Mouse (Mus musculus) kidney, postnatal 36 days (tissue): ENCODE results near the gene Amph.

Experiments
- DNase-seq, 2 experiments: peaks; one replicate each; pipeline ENCODE4 v3.0.0; 2021 to 2022; ENCODE audit warnings: mixed read lengths in 2 of 2

Amph gene

GRCm38 (mm10) chr13:19147468-19147867 lies 199.5 kb downstream of the Amph start:
- no peak for DNase-seq

- no peak for DNase-seq
These were observed 201.6 kb downstream of the Amph start for GRCm38 (mm10) chr13:19149574-19149973.

GRCm38 (mm10) chr13:19150438-19151301 lies 202.7 kb downstream of the Amph start:
- no peak for DNase-seq

GRCm38 (mm10) chr13:19152126-19152525 lies 204.1 kb downstream of the Amph start:
- no peak for DNase-seq

GRCm38 (mm10) chr13:19158484-19158883 lies 210.5 kb downstream of the Amph start:
- peak; percentile 26 to 64 for DNase-seq

- DNase-seq = no peak
These were observed 212.6 kb downstream of the Amph start for GRCm38 (mm10) chr13:19160616-19161015.

- DNase-seq = no peak
These were observed 213.1 kb downstream of the Amph start for GRCm38 (mm10) chr13:19161111-19161510.

- no peak for DNase-seq
These were observed 214.1 kb downstream of the Amph start for GRCm38 (mm10) chr13:19162120-19162519.

- peak; percentile 31 to 57 for DNase-seq
These were observed 229.8 kb downstream of the Amph start for GRCm38 (mm10) chr13:19177662-19178259.

- no peak for DNase-seq
These were observed 230.3 kb downstream of the Amph start for GRCm38 (mm10) chr13:19178351-19178750.

GRCm38 (mm10) chr13:19182259-19182658 lies 234.3 kb downstream of the Amph start:
- DNase-seq = no peak

- no peak for DNase-seq
These were observed 242.0 kb downstream of the Amph start for GRCm38 (mm10) chr13:19190052-19190451.

GRCm38 (mm10) chr13:19194803-19195202 lies 246.8 kb downstream of the Amph start:
- DNase-seq = no peak

GRCm38 (mm10) chr13:19195456-19195855 lies 247.5 kb downstream of the Amph start:
- no peak for DNase-seq
